Mouse (Mus musculus) adipocyte (in vitro differentiated cells): ENCODE results near the gene Pcca.
A peak's percentile ranks its signal among the peaks of the same experiment; 100 is the strongest.

ENCODE experiments used
- DNase-seq: peaks from one replicate; pipeline ENCODE4 v3.0.0-alpha.2; 2016; ENCODE audit warnings: low spot score

Gene Pcca

GRCm38 (mm10) chr14:122648214-122648613 lies 114.1 kb downstream of the Pcca start:
- DNase-seq, result no peak

- DNase-seq, result peak; percentile 16
These were observed 115.3 kb downstream of the Pcca start for GRCm38 (mm10) chr14:122649336-122649950.

- DNase-seq, result no peak
These were observed 117.6 kb downstream of the Pcca start for GRCm38 (mm10) chr14:122651681-122652080.

GRCm38 (mm10) chr14:122675661-122676060 lies 141.5 kb downstream of the Pcca start:
- DNase-seq, result no peak

- no peak for DNase-seq
These were observed 149.5 kb downstream of the Pcca start for GRCm38 (mm10) chr14:122683645-122684044.

GRCm38 (mm10) chr14:122684250-122684649 lies 150.1 kb downstream of the Pcca start:
- no peak for DNase-seq

GRCm38 (mm10) chr14:122684811-122685210 lies 150.7 kb downstream of the Pcca start:
- DNase-seq, result no peak

GRCm38 (mm10) chr14:122687398-122687797 lies 153.3 kb downstream of the Pcca start:
- DNase-seq, result no peak

GRCm38 (mm10) chr14:122688378-122688777 lies 154.3 kb downstream of the Pcca start:
- DNase-seq, result no peak

GRCm38 (mm10) chr14:122689136-122689815 lies 155.2 kb downstream of the Pcca start:
- DNase-seq, result no peak

GRCm38 (mm10) chr14:122691555-122691954 lies 157.4 kb downstream of the Pcca start:
- no peak for DNase-seq

GRCm38 (mm10) chr14:122700333-122700732 lies 166.2 kb downstream of the Pcca start:
- DNase-seq, result no peak

- no peak for DNase-seq
These were observed 179.7 kb downstream of the Pcca start for GRCm38 (mm10) chr14:122713793-122714192.

GRCm38 (mm10) chr14:122714911-122715310 lies 180.8 kb downstream of the Pcca start:
- DNase-seq, result no peak

- DNase-seq, result peak; percentile 38
These were observed 181.9 kb downstream of the Pcca start for GRCm38 (mm10) chr14:122716057-122716456.

GRCm38 (mm10) chr14:122719496-122720080 lies 185.5 kb downstream of the Pcca start:
- DNase-seq, result peak; percentile 53

- DNase-seq, result peak; percentile 46
These were observed 186.9 kb downstream of the Pcca start for GRCm38 (mm10) chr14:122720989-122721388.

- no peak for DNase-seq
These were observed 187.6 kb downstream of the Pcca start for GRCm38 (mm10) chr14:122721750-122722149.

- no peak for DNase-seq
These were observed 192.3 kb downstream of the Pcca start for GRCm38 (mm10) chr14:122726456-122726855.

- DNase-seq, result no peak
These were observed 195.4 kb downstream of the Pcca start for GRCm38 (mm10) chr14:122729431-122730073.

- DNase-seq, result no peak
These were observed 196.9 kb downstream of the Pcca start for GRCm38 (mm10) chr14:122730921-122731551.

- DNase-seq, result peak; percentile 29
These were observed 202.7 kb downstream of the Pcca start for GRCm38 (mm10) chr14:122736806-122737205.
